Mouse (Mus musculus) adrenal gland, adult 18-20 months (tissue): ENCODE measurements around the gene Oosp2. TPM values are rescaled to one million over a fixed set of nuclear protein-coding genes. Genes with fewer than 3 reads are reported as not detected.

Experiments used
- DNase-seq, 2 experiments: peaks; one replicate each; pipeline ENCODE4 v3.0.0; 2021 to 2022; ENCODE audit warnings: low spot score in 2 of 2
- total RNA-seq, 2 experiments: library from RNA; stranded (reverse); gene quantifications; 1 replicate in 1 of 2; 2 replicates in 1 of 2; pipeline ENCODE4 v1.2.3; 2021

The Oosp2 gene
- total RNA-seq, 2 experiments from 2014 or later, result 0.50 TPM; not detected in 1

GRCm38 (mm10) chr19:11608172-11608571 lies 52.2 kb downstream of the Oosp2 start:
- DNase-seq, result peak; percentile 27 to 42

GRCm38 (mm10) chr19:11604603-11605002 lies 55.8 kb downstream of the Oosp2 start, which contains the start of gene Ms4a6d:
Gene Ms4a6d, minus strand, starts transcription at chr19:11604849.
- no peak for DNase-seq

- DNase-seq, result no peak
Observed at GRCm38 (mm10) chr19:11602026-11602425, 58.3 kb downstream of the Oosp2 start.

GRCm38 (mm10) chr19:11601349-11601748 lies 59.0 kb downstream of the Oosp2 start:
- DNase-seq, result no peak

Other genes starting within 250 kb of the Oosp2 start
- gene Ms4a4b, start 217.0 kb downstream of the Oosp2 start, total RNA-seq, result 1 to 10 TPM in 1 of 2 experiments, under 1 TPM in 1; 0.70 to 2.0 TPM
- 10 to 100 TPM; 14.6 to 21.3 TPM for gene Ms4a6c, start 191.2 kb downstream of the Oosp2 start, total RNA-seq
- 1 to 10 TPM in 1 of 2 experiments, not detected in 1; 1.1 TPM for gene Gm8369, start 174.6 kb downstream of the Oosp2 start, total RNA-seq
- 10 to 100 TPM; 13.6 to 14.8 TPM for gene Ms4a6b, start 144.0 kb downstream of the Oosp2 start, total RNA-seq
- 1 to 10 TPM; 3.5 to 3.9 TPM for gene Ms4a4d, start 123.8 kb downstream of the Oosp2 start, total RNA-seq
- 10 to 100 TPM in 1 of 2 experiments, 1 to 10 TPM in 1; 8.2 to 11.6 TPM for gene Ms4a6d, start 55.7 kb downstream of the Oosp2 start, total RNA-seq
- not detected for gene Ms4a2, start 36.8 kb downstream of the Oosp2 start, total RNA-seq
- not detected for gene Ms4a3, start 19.7 kb downstream of the Oosp2 start, total RNA-seq
- gene Oosp1, start 30.6 kb upstream of the Oosp2 start, total RNA-seq, result 1 to 10 TPM in 1 of 2 experiments, not detected in 1; 3.3 TPM
- not detected for gene Oosp3, start 36.5 kb upstream of the Oosp2 start, total RNA-seq
- not detected for gene Gif, start 87.0 kb upstream of the Oosp2 start, total RNA-seq
- gene Mrpl16, start 109.8 kb upstream of the Oosp2 start, total RNA-seq, result 10 to 100 TPM; 63.6 to 72.3 TPM
- 1 to 10 TPM; 6.9 to 9.5 TPM for gene Stx3, start 158.8 kb upstream of the Oosp2 start, total RNA-seq
- gene Olfr1417, start 178.7 kb upstream of the Oosp2 start, total RNA-seq, result not detected
- gene Olfr1418, start 200.5 kb upstream of the Oosp2 start, total RNA-seq, result not detected
- gene Olfr1419, start 214.5 kb upstream of the Oosp2 start, total RNA-seq, result not detected
- gene Olfr1420, start 226.0 kb upstream of the Oosp2 start, total RNA-seq, result not detected